Mouse (Mus musculus): ENCODE results near the gene Rab44. TPM values are rescaled to one million over a fixed set of nuclear protein-coding genes. Genes with fewer than 3 reads are reported as not detected.

Rab44 gene
- polyA plus RNA-seq, 1 experiment from 2014 or later = 1.1 TPM

- Histone ChIP-seq H3K27ac (ENCODE audit: low read length) (no peak overlapping the region), H3K4me2 (ENCODE audit: low read depth, low read length) (no peak overlapping the region), H3K9me3 (ENCODE audit: control insufficient read depth, low read length) (no peaks in the 10 kb centered on the region), H3K4me1 (replicated peaks; ENCODE audit: control insufficient read depth, insufficient read depth, low read length) (peaks cover 18% of the 10 kb centered on the region), H3K36me3 (ENCODE audit: control insufficient read depth, insufficient read depth, low read length) (no peaks in the 10 kb centered on the region), H3K9ac (ENCODE audit: low read length) (no peak overlapping the region), H3K4me3 (ENCODE audit: low read length) (no peak overlapping the region), H3K27me3 (ENCODE audit: control insufficient read depth, insufficient read depth, low read depth, low read length) (no peaks in the 10 kb centered on the region)
- WGBS = 68% methylated on average over 13 of the region's 13 CpGs
- ATAC-seq (ENCODE audit: low read depth) = no peak
Observed at GRCm38 (mm10) chr17:29074085-29074484, 39.9 kb upstream of the Rab44 start.

GRCm38 (mm10) chr17:29076235-29076634, 37.7 kb upstream of the Rab44 start:
- no peak for ATAC-seq (ENCODE audit: low read depth)
- Histone ChIP-seq H3K4me3 (ENCODE audit: low read length) (no peak overlapping the region), H3K36me3 (ENCODE audit: control insufficient read depth, insufficient read depth, low read length) (no peaks in the 10 kb centered on the region), H3K9ac (ENCODE audit: low read length) (no peak overlapping the region), H3K27me3 (ENCODE audit: control insufficient read depth, insufficient read depth, low read depth, low read length) (peaks cover 5% of the 10 kb centered on the region; the same call in 1 of the 2 replicates), H3K4me1 (replicated peaks; ENCODE audit: control insufficient read depth, insufficient read depth, low read length) (peaks cover 16% of the 10 kb centered on the region), H3K4me2 (ENCODE audit: low read depth, low read length) (no peak overlapping the region), H3K9me3 (ENCODE audit: control insufficient read depth, low read length) (no peaks in the 10 kb centered on the region), H3K27ac (ENCODE audit: low read length) (no peak overlapping the region)
- WGBS = 81% methylated on average over 8 of the region's 8 CpGs

GRCm38 (mm10) chr17:29077786-29078509, 36.0 kb upstream of the Rab44 start:
- H3K4me1 ChIP-seq (replicated peaks; ENCODE audit: control insufficient read depth, insufficient read depth, low read length) = peaks cover 14% of the 10 kb centered on the region
- no peak overlapping the region for H3K27ac ChIP-seq (ENCODE audit: low read length)
- no peaks in the 10 kb centered on the region for H3K9me3 ChIP-seq (ENCODE audit: control insufficient read depth, low read length)
- H3K36me3 ChIP-seq (ENCODE audit: control insufficient read depth, insufficient read depth, low read length) = no peaks in the 10 kb centered on the region
- WGBS = 8% methylated on average over 14 of the region's 14 CpGs
- H3K4me2 ChIP-seq (ENCODE audit: low read depth, low read length) = peak overlapping the region; percentile 63
- H3K27me3 ChIP-seq (ENCODE audit: control insufficient read depth, insufficient read depth, low read depth, low read length) = peaks cover 11% of the 10 kb centered on the region
- peak overlapping the region; percentile 46 for H3K4me3 ChIP-seq (ENCODE audit: low read length)
- peak overlapping the region; percentile 58 for H3K9ac ChIP-seq (ENCODE audit: low read length)
- ATAC-seq (ENCODE audit: low read depth) = peak; percentile 60; the same call in 1 of the 2 replicates

GRCm38 (mm10) chr17:29078519-29079383, 35.2 kb upstream of the Rab44 start:
- Histone ChIP-seq H3K9ac (ENCODE audit: low read length) (peak overlapping the region; percentile 58), H3K4me1 (replicated peaks; ENCODE audit: control insufficient read depth, insufficient read depth, low read length) (peaks cover 11% of the 10 kb centered on the region), H3K36me3 (ENCODE audit: control insufficient read depth, insufficient read depth, low read length) (no peaks in the 10 kb centered on the region), H3K4me3 (ENCODE audit: low read length) (peak overlapping the region; percentile 46), H3K27ac (ENCODE audit: low read length) (peak overlapping the region; percentile 41; the same call in 1 of the 2 replicates), H3K9me3 (ENCODE audit: control insufficient read depth, low read length) (no peaks in the 10 kb centered on the region), H3K27me3 (ENCODE audit: control insufficient read depth, insufficient read depth, low read depth, low read length) (peaks cover 11% of the 10 kb centered on the region), H3K4me2 (ENCODE audit: low read depth, low read length) (peak overlapping the region; percentile 63)
- peak; percentile 64 for ATAC-seq (ENCODE audit: low read depth)
- 7% methylated on average over 25 of the region's 25 CpGs for WGBS

DNA sequence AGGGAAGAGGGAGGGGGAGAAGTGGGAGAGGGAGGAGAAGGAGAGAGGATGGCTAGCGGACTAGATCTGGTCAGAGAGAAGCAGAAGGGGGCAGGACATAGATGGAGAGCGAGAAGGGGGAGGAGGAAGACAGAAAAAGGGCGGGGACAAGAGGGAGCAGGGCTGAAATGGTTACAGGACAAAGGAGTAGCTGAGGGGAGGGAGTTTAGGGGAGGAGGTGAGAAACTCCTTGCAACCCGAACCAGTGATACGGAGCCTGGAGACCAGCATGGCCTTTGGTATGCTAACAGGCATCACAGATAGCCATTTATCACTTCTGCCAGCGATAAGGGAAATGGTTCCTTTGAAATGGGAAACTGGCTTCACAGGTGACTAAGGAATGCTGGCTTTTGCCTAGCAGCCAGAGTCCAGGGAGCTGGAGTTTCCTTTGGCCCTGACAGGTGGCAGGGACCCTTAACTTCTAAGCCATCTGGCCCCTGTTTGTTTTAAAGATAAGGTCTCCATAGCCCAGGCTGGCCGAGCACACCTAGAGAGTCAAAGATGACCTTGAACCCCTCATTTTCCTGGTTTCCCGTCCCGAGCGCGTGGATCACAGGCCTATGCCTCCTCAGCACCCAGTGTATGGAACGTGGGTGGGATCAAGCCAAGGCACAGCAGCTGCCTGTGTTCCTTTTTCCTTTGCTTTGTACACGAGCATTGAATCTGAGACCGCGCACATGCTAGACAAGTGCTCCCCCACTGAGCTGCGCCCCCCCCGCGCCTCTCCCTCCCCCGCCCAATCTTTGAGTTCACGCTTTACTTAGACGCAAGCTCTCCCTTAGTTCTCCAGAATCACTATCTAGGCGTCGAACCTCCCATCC, 33.0 kb upstream of the Rab44 start:
- H3K4me3 ChIP-seq (ENCODE audit: low read length) = no peak overlapping the region
- whole genome bisulfite sequencing = 10% methylated on average over 23 of the region's 23 CpGs
- peak; percentile 40; the same call in 1 of the 2 replicates for ATAC-seq (ENCODE audit: low read depth)
- no peak overlapping the region; the same call in 1 of the 2 replicates for H3K4me2 ChIP-seq (ENCODE audit: low read depth, low read length)
- peaks cover 11% of the 10 kb centered on the region for H3K27me3 ChIP-seq (ENCODE audit: control insufficient read depth, insufficient read depth, low read depth, low read length)
- H3K4me1 ChIP-seq (replicated peaks; ENCODE audit: control insufficient read depth, insufficient read depth, low read length) = peaks cover 11% of the 10 kb centered on the region
- H3K9me3 ChIP-seq (ENCODE audit: control insufficient read depth, low read length) = no peaks in the 10 kb centered on the region
- no peaks in the 10 kb centered on the region for H3K36me3 ChIP-seq (ENCODE audit: control insufficient read depth, insufficient read depth, low read length)
- H3K27ac ChIP-seq (ENCODE audit: low read length) = no peak overlapping the region
- H3K9ac ChIP-seq (ENCODE audit: low read length) = no peak overlapping the region

DNA sequence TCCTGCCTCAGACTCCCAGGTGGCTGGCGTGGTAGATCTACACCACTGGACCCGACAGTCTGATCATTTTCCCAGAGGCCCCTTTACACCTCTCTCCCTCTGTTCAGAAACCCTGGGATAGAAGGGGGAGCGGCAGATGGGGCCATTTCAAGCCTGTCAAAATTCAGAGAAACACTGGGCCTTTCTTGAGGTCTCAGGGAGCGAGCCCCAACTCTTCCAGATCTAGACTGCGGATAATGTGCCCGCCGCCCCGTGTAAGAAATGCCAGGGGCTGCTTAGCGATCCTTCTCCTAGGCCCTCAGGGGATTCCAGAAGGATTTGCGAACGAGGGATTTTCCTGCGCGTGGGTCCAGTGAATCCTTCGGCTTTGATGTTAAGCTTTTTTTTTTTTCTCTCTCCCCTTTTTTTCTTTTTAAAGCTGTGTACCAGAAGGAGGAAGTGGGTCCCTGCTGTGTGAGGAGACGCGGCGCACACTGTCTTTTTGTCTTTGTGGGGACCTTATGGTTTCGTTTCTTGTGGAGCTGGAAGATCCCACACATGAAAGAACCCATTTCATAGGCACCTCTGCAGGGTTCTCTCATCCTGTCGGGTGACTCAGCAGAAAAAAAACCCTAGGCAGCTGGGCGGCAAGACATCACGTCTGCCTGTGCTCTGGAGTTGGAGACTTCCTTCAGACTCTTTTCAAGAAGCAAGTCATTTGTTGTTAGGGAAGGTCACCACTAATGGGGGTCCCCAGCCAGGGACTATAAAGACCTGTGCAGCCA, 32.1 kb upstream of the Rab44 start:
- H3K4me1 ChIP-seq (replicated peaks; ENCODE audit: control insufficient read depth, insufficient read depth, low read length) = peaks cover 11% of the 10 kb centered on the region
- no peaks in the 10 kb centered on the region for H3K36me3 ChIP-seq (ENCODE audit: control insufficient read depth, insufficient read depth, low read length)
- no peak overlapping the region for H3K27ac ChIP-seq (ENCODE audit: low read length)
- H3K4me3 ChIP-seq (ENCODE audit: low read length) = no peak overlapping the region
- H3K9ac ChIP-seq (ENCODE audit: low read length) = no peak overlapping the region
- 16% methylated on average over 21 of the region's 21 CpGs for WGBS
- no peak for ATAC-seq (ENCODE audit: low read depth)
- H3K27me3 ChIP-seq (ENCODE audit: control insufficient read depth, insufficient read depth, low read depth, low read length) = peaks cover 11% of the 10 kb centered on the region
- no peaks in the 10 kb centered on the region for H3K9me3 ChIP-seq (ENCODE audit: control insufficient read depth, low read length)
- peak overlapping the region; percentile 4; the same call in 1 of the 2 replicates for H3K4me2 ChIP-seq (ENCODE audit: low read depth, low read length)

DNA sequence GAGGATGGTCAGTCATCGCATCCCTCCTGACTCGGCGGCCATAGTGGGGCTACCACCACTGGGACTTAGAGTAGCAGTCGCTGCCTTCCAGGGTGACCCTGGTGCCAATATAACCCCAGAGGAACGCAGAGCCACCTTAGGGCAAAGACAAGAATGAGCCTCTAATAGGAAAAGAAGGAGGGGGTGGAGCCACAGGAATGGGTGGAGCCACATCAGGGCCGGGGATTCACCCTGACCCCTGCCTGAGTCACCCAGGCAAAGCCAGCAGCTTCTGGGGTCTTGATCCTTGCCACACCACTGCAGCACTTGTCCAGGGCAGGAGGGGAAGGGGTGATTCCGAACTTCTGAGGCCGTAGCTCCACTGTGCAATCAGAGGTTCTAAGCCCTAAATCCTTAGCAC, 30.4 kb upstream of the Rab44 start:
- Histone ChIP-seq H3K27ac (ENCODE audit: low read length) (no peak overlapping the region), H3K4me1 (replicated peaks; ENCODE audit: control insufficient read depth, insufficient read depth, low read length) (peaks cover 5% of the 10 kb centered on the region), H3K36me3 (ENCODE audit: control insufficient read depth, insufficient read depth, low read length) (no peaks in the 10 kb centered on the region), H3K27me3 (ENCODE audit: control insufficient read depth, insufficient read depth, low read depth, low read length) (peaks cover 11% of the 10 kb centered on the region), H3K9me3 (ENCODE audit: control insufficient read depth, low read length) (no peaks in the 10 kb centered on the region; the same call in 1 of the 2 replicates), H3K4me2 (ENCODE audit: low read depth, low read length) (no peak overlapping the region), H3K4me3 (ENCODE audit: low read length) (no peak overlapping the region), H3K9ac (ENCODE audit: low read length) (no peak overlapping the region)
- 91% methylated on average over 8 of the region's 8 CpGs for WGBS
- no peak for ATAC-seq (ENCODE audit: low read depth)

DNA sequence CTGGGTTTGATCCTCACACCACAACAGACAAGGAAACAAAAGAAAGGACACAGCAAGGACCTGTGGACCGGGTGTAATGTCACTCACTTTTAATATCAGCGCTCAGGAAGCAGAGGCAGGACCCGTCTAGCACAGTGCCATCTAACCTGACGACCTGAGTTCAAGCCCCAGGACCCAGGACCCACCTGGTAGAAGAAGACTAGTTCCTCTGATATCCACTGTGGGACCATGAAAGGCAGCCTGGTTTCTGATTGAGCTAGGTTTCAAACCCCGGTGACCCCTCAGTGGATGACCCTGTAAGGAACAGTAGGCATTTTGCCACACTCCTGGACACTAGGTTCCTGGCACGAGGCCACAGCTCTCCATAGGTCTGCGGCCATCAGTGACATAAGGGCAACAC, 29.3 kb upstream of the Rab44 start:
- peaks cover 11% of the 10 kb centered on the region for H3K27me3 ChIP-seq (ENCODE audit: control insufficient read depth, insufficient read depth, low read depth, low read length)
- 88% methylated on average over 7 of the region's 7 CpGs for WGBS
- no peaks in the 10 kb centered on the region; the same call in 1 of the 2 replicates for H3K9me3 ChIP-seq (ENCODE audit: control insufficient read depth, low read length)
- no peaks in the 10 kb centered on the region for H3K4me1 ChIP-seq (replicated peaks; ENCODE audit: control insufficient read depth, insufficient read depth, low read length)
- H3K9ac ChIP-seq (ENCODE audit: low read length) = no peak overlapping the region
- ATAC-seq (ENCODE audit: low read depth) = no peak
- H3K4me2 ChIP-seq (ENCODE audit: low read depth, low read length) = no peak overlapping the region
- H3K4me3 ChIP-seq (ENCODE audit: low read length) = no peak overlapping the region
- H3K27ac ChIP-seq (ENCODE audit: low read length) = no peak overlapping the region
- no peaks in the 10 kb centered on the region for H3K36me3 ChIP-seq (ENCODE audit: control insufficient read depth, insufficient read depth, low read length)
